Mouse (Mus musculus): ENCODE data around the gene Traf7. TPM values are rescaled to one million over a fixed set of nuclear protein-coding genes. Genes with fewer than 3 reads are reported as not detected.

Traf7 gene
- total RNA-seq, 1 experiment from 2014 or later = 133 TPM

- no peak for DNase-seq
Measured at GRCm38 (mm10) chr17:24545247-24545646, 17.5 kb upstream of the Traf7 start.

GRCm38 (mm10) chr17:24544613-24545012 lies 16.9 kb upstream of the Traf7 start:
- no peak for DNase-seq

GRCm38 (mm10) chr17:24540375-24540774 lies 12.6 kb upstream of the Traf7 start:
- no peak for DNase-seq

- DNase-seq = peak; percentile 55
Measured at GRCm38 (mm10) chr17:24538950-24539349, 11.2 kb upstream of the Traf7 start.

GRCm38 (mm10) chr17:24537536-24537935 lies 9.8 kb upstream of the Traf7 start:
- DNase-seq = no peak

- no peak for DNase-seq
Measured at GRCm38 (mm10) chr17:24535300-24535699, 7.6 kb upstream of the Traf7 start.

- DNase-seq = no peak
Measured at GRCm38 (mm10) chr17:24534160-24534718, 6.5 kb upstream of the Traf7 start, which contains the start of gene Rab26. Rab26 (minus strand) TSS chr17:24534210.

- DNase-seq = peak; percentile 90
Measured at GRCm38 (mm10) chr17:24533099-24533992, 5.6 kb upstream of the Traf7 start.

- DNase-seq = no peak
Measured at GRCm38 (mm10) chr17:24532045-24532444, 4.3 kb upstream of the Traf7 start.

GRCm38 (mm10) chr17:24531064-24531463 lies 3.3 kb upstream of the Traf7 start:
- DNase-seq = no peak

- no peak for DNase-seq
Measured at GRCm38 (mm10) chr17:24530361-24531050, 2.8 kb upstream of the Traf7 start.

GRCm38 (mm10) chr17:24529883-24530282 lies 2.1 kb upstream of the Traf7 start:
- no peak for DNase-seq

GRCm38 (mm10) chr17:24529007-24529451 lies 1.3 kb upstream of the Traf7 start:
- DNase-seq = peak; percentile 48

- no peak for DNase-seq
Measured at GRCm38 (mm10) chr17:24528560-24528918, 801 bp upstream of the Traf7 start.

- no peak for DNase-seq
Measured at GRCm38 (mm10) chr17:24527315-24527714, 423 bp downstream of the Traf7 start.

GRCm38 (mm10) chr17:24524734-24525133 lies 3.0 kb downstream of the Traf7 start:
- no peak for DNase-seq

GRCm38 (mm10) chr17:24520450-24520849 lies 7.3 kb downstream of the Traf7 start:
- no peak for DNase-seq

GRCm38 (mm10) chr17:24514270-24515257 lies 13.2 kb downstream of the Traf7 start:
- DNase-seq = no peak

GRCm38 (mm10) chr17:24513609-24514008 lies 14.1 kb downstream of the Traf7 start:
- DNase-seq = peak; percentile 63

GRCm38 (mm10) chr17:24507806-24508460 lies 19.8 kb downstream of the Traf7 start:
- no peak for DNase-seq

GRCm38 (mm10) chr17:24507129-24507664 lies 20.5 kb downstream of the Traf7 start:
- DNase-seq = no peak
